Mouse (Mus musculus) brain, adult 2 months (tissue): Measurements from ENCODE around the gene Bola3.
"Not testable (repeated sequence)": the region's sequence is repeated elsewhere in the genome, so short reads cannot be mapped to it uniquely, and the experiment has no call there.

Source experiments
- DNase-seq: peaks from one replicate; pipeline ENCODE4 v3.0.0; 2011; ENCODE audit warnings: low read depth, low spot score

Gene Bola3

DNA sequence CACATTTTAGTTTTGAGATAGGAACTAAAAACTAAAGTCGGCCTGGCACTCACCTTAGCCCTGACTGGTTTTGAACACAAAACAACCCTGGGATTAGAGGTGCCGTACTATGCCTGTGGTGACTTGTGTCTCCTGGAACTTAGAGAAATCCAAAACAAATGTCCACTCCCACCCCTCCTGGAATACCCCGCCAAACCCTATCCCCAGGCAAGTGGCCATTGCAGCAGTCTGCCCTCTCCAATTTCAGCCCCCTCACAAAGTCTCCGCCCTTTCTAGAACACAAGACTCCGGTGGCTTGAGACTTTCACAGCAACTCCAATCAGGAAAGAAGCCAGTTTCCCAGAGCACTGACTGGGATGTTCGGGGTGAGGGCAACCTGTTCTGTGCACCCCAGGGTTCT is at the start of gene Bola3:
Gene Bola3 (plus strand): TSS at position 275 of the 400 bp plus-strand sequence.
- no peak for DNase-seq

DNA sequence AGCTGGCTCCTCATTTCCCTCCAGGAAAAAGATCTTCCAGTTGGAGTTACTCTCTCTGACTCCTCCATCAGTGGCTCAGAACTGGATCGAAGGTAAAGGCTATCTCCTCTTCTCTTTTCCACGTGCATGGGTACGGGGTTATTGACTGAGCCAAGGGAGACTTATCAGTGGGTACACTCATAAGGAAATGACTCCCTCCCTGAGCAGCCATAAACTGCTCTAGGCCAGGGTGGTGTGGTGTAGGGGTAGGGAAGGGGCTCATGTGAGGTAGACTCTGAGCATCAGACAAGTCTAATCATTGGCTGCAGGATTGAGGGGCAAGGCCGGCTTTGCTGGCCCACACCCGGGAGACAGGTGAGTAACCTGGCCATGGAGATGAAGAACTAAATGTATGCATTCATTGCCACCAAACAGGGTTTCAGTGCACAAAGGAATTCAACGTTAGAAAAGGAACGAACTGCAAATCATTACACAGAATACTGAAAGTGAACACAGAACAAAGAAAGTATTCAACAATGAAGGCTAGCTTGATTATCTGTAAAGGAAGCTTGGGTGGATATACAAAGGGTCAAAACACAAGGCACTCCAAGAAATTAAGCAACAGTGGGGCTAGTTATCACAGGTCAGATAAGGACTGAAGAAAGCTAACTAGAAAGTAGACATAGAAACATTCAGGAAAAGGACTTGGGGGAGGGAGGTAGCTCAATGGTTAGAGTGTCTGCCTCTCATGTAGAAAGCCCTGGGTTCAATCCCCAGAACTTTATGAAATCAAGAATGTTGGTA is 48.3 kb upstream of the Bola3 start:
- DNase-seq: no peak

DNA sequence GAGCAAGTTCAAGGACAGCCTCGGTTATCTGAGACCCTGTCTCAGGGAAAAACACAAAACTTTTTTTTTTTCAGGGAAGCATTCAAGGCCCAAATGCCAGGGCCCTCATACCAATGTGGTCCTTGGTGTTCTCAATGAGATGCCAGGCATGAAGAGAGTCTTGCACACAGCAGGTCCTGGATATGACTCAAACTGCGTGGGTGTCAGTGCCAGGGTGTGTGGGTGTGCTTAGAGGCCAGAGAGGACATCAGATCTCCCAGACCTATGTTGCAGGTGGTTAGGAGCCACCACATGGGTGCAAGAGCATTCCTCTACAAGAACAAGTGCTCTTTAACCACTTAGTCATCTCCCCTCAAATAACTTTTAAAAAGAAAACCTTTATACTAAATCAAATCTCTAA is 47.7 kb upstream of the Bola3 start:
- no peak for DNase-seq

DNA sequence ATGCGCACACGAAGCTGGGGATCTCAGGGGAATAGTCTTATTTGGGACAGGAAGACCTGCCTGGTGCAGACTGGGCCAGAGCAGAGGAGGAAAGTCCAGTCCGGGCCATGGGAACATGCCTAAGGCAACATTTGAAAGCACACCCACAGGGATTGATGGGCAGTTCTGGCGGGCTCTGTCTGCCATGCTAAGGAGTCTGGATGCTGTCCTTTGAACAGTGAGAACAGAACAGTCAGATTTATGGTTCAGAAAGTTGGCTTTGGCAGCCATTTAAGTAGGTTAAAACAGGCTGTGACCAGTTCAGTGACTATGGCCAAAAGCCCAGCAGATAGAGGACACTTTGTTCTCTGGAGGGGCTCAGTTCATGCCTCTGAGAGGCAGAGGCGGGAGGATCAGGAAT is 46.7 kb upstream of the Bola3 start:
- peak; percentile 42 for DNase-seq

DNA sequence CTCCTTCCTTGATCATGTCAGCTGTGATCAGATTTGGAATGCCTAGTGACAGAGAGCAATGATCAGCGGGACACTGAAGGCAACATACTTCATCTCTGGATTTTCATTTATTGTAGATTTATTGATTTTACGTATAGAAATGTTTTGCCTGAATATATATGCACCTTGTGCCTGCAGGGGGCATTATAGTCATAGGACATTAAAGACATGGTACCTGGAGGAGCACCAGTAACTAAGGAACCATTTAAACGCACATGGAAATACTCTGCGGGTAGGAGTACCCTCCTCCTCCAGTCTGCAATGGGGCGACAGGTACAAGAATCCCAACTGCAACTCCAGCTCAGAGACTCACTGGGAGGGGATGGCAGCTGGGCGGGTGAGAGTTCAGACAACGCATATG is 39.9 kb upstream of the Bola3 start:
- DNase-seq: no peak

DNA sequence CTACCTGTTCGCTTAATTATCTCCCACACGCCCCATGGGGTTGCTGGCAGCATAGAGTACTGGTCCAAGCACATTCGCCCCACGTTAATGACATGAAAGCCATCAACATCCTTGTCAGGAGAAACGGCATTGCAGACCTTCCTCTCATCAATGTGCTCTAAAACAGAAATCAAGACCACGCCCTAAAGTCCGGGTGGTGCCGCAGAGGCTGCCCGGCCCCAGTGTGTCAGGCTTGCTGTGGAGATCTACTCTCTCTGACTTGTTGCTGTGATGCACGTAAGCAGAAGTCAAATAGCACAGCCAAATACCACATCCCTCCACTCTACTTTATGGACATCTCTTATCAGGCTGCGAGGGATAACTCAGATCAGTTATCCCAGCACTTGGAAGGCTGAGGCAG is 37.7 kb upstream of the Bola3 start:
- no peak for DNase-seq

DNA sequence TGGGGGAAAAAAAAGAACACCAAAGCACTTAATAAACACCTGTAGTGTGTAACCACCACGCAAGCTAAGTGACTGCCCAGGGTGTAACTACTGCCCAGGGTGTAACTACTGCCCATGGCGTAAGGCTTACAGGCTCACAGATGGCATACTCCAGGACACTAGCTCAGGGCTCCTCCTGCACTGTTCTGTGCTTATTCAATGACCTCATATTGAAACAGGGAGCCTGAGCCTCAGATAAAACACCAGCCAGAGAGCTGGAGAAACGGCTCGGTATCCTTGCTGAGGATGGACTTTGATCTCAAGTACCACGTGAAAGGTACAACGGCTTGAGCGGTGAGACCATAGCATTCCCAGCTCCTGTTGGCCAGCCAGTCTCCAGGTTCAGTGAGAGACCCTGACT is 36.9 kb upstream of the Bola3 start:
- DNase-seq: no peak

DNA sequence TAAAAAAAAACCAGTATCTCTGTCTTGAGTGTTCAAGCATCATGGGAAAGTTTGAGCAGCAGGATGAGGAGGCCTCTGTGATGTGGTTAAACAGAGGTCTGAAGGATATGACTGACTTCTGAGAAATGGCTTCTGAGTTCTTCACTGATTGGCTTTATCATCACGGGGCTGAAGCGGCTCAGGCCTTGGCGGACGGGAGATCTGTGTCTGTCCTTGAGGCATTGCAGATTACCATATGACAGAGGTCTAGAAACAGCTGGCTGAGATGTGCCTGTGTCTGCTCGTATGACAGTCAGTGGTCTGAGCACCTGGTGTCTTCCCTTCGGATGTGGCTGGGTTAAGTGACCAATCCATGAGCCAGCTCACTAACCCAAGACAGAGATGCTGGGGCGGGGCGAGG is 36.4 kb upstream of the Bola3 start:
- no peak for DNase-seq

DNA sequence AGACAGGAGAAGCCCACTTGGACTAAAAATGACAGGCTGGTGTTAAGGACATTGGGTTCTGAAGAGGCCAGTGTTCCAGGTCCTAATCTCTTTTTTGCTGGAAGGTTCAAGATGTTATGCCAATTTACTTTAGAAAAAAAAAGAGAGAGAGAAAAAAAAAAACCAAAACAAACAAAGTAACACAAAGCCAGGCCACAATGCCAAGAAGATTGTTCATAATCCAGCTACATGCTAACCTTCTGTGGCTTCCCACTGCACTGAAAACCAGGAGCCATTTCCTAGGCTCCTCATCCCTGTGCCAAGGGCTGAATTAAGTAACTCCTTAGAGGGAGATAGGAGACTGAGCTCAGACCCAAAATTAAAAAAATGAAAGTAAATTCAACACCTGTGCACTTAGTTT is 33.7 kb upstream of the Bola3 start:
- no peak for DNase-seq

DNA sequence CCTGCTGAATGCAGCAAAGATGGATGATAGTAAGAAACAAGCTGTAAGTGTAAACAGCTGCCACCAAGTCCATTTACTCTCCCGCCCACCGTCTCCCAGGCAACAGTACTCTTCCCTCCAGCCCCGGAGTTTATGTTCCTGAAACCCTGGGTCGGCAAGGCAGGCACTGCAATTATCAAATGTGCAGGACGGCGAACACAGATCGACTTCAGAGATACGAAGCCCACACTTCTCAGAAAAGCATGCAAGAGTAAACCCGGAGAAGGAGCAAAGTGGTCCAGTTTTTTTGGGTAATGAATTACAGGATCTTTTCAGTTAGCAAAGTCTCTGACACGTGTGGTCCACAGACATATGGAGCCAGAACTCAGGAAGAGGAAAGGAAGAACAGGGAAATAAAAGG is 32.9 kb upstream of the Bola3 start:
- peak; percentile 60 for DNase-seq

DNA sequence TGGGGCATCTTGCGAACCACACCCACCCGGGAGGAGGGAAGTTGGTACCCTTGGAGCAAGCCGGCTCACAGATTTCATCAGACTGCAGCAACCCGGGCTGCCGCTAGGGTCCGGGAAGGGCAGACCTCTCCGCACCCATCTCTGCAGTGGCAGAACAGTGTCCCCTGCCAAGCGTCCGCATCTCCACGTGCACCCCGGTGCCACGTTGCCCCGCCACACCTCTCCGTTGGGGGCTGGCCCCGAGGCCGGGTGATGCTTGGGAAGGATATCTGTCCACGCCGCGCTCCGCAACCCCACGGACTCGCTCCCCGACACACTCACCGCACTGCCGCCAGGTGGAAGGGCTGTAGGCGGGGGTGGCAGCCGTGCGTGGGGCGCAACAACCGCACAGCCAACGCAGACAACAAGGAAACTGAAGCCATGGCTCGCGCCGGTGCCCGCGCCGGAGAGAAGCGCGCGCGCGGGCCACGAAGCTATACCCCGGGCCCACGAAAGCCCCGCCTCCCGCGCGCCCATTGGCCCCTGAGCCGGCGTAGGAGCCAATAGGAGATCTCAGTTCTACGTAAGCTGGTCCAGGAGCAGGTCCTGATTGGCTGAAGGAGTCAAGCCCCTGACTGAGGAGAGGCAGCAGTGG is 31.7 kb upstream of the Bola3 start:
- DNase-seq: peak; percentile 97

DNA sequence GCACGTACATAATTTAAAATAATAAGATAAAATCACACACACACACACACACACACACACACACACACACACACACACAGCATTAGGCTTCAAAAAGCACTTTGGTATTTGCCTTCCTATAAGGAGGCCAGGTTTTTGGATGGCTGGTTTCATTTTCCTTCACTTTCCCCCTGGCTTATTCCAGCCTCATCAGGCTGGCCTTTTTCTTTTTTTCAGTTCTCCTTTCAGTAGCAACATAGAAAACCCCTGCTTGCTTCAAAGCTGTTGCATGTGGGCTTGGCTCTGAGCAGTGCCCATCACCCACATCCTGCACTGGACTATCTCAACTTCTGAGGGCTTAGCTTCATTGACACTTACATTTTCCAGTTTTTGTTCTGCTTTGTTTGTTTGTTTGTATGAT is 27.0 kb upstream of the Bola3 start:
- DNase-seq: no peak

DNA sequence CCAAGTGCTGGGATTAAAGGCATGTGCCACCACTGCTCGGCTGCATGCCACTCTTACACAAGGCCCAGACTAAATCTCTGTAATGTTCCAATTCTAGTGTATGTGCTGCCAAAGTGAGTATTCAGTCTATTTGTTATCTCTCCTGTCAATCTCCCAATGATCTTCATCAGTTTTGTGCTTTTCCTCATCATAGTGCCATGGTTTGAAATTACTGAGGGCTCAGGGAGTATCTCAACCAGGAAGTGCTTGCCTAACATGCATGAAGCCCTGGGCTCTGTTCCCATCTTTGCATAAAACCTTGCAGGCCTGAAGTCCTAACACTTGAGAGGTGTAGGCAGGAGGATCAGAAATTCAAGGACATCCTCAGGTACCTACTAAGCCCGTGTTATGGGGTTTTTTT is 26.2 kb upstream of the Bola3 start:
- DNase-seq: no peak

DNA sequence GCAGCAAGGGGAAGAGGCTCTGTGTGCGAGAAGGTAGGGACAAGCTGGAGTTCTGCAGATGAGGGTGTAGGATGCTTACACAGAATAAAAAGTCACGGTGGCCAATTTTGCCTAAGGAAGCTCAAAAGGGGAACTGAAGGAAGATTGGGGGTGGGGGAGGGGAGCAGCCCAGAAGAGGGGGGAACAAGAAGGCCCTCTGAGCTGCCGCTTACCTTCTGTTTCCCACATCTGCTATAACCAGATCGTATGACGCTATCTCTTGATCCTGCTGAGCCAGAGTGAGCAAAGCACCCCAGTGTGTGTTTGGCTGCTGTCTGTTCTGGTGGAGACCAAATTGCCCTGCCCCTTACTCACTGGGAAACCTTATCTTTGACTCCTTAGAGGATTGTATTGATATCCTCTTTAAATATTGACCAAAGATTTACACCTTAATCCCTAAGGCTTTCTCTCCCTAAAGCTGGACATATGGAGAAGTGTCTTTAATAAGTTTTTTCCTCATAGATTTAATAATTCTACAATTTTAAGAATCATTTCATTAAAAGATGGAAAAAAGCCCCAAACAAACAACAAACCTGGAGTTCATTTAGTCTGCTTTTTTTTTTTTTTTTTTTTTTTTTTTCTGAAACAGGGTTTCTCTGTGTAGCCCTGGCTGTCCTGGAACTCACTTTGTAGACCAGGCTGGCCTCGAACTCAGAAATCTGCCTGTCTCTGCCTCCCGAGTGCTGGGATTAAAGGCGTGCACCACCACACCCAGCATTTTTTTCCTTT is 25.1 kb upstream of the Bola3 start:
- no peak for DNase-seq

DNA sequence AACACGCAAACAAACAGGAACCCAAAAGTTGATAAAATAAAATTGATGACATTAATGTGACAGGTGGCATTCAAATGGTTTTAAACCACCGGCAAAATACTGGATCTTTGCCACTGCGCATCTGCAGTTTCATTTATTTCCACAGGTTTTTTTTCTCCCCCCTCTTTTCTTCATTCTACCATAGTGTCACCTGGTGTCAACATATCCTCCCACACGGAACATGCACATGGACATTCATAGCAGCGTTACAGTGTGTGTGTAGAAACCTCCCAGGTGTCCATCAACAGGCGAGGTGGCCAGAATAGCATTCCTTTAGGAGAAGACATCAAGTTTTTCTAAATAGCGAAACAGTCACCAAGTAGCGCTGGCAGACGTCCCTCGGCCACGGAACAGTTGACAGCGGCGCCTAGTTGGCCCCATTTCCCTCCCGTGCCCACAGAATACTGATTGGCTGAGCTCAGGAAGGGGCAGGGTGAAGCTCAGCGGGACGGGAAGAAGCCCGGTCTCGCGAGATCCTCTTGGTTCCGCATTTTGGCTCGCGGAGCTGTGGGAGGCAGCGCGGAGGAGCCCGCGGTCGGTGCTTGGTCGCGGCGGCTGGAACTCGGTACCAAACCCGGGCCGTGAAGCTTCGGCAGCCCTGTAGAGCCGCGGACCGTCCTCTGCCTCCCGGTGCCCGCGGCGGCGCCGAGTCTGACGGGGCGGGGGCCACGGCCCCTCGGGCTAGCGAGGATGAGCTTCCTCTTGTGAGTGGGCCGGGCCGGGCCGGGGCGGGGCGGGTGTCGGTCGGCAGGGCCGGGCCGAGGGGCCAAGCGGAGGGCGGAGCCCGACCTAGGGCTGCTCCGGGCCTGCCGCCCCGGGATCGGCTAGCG is 23.2 kb upstream of the Bola3 start, which contains the start of the genes Mthfd2 and Mob1a:
Gene Mthfd2 (minus strand): TSS at position 384 of the 869 bp plus-strand sequence.
Gene Mob1a (plus strand): TSS at position 492 of the 869 bp plus-strand sequence.
- peak; percentile 99 for DNase-seq

DNA sequence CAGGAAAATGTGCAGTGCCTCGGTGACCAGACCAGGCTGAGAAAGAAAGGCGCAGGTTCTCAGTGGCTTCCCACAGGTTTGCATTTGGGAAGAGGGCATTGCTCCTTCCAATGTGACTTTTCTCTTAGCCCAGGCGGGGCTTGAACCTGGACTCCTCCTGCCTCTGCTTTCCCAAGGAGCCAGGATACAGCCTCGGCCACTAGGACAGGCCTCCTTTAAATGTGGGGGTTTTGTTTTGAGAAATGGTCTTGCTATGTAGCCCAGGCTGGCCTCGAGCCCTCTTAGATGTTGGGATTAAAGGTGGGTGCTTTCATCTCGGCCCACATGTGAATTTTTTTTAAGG is 22.6 kb upstream of the Bola3 start:
- DNase-seq: no peak

DNA sequence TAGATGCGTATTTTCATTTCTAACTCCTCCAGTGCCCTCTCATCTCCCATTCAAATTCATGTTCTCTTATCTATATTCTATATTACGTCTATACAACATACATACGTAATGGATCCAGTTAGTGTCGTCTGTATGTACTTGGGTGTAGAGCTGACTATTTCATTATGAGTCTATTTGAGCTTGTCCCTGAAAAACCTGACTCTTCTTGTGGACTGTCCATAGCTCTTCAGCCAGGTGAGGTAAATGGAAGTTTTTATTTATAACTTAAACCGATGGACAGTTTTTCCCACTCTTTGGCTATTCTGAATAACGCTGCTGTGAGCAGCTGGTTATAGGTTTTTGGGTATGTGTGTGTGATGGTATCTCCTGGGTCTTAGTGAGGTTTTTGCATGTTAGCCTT is 22.2 kb upstream of the Bola3 start:
- no peak for DNase-seq

DNA sequence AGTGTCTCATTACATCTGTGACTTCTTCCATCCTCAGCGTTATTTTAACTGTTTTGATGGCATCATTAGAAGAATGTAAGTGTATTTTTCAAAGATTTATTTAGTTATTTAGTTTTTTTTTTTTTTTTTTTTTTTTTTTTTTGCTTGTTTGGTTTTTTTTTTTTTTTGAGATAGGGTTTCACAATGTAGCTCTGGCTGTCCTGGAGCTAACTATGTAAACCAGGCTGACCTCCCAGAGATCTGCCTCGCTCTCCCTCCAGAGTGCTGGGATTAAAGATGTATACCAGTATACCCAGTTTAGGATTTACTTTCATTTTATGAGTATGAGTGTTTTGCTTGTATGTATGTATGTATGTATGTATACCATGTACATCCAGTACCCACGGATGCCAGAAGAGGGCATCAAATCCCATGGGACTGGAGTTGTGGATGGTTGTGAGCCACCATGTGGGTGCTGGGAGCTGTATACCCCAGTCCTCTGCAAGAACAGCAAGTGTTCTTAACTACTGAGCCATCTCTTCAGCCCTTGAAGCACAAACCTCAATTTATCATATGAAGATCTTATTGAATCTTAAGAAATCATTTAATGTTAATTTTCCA is 21.3 kb upstream of the Bola3 start:
- DNase-seq: no peak

DNA sequence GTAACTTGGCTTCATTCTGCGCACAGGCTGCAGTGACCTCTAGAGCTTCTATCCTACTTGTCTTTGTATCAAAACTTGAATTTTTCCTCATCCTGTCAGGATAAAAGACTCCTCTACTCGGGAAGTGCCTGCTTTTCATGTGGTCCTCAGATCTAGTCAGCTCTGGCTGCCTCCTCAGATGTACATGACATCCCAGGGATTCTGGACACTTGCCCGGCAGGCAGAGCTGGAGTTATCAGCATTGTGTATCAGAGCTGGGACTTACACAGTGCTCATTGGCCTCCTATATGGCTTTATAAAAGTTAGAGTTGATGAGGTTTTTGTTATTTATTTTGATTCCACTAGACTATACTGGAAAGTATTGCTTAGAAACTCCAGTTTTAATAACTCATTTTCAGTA is 7.6 kb upstream of the Bola3 start:
- peak; percentile 66 for DNase-seq

DNA sequence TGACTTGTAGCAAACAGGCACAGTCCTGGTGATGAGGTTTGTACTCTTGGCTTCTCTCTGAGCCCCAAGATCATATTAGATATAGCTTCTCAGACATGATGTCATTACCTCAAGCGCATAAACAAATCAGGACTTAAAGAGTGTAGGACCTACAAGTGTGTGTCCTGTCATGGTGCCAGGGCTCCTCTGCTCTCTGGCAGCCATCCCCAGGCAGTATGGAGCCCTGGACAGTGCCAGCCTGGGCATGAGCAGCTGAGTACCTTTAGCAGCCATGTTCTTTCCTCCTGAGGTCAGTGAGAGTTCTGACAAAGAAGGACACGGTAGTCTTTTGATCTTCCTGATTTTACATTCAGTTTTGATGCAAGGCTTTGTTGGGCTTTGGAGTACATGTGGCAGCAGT is 6.0 kb upstream of the Bola3 start:
- DNase-seq: peak; percentile 33

DNA sequence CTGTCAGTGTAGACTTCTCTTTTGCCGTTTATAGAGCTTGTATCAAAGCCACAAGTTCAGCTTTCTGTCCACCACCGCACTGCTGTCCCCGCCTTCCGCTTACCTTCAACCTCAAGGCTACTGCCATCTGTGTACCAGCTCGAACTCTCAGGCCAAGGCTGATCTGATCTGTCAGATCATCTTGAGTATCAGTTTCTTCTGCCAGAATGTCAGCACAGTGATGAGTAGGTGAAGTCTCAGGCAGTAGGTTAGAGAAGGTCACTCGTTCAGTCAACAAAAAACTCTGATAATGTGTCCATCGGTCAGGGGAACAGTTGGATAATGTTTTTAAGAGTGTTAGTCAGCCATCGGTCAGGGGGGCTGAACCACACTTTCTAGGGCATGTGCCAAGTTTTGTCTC is 3.7 kb upstream of the Bola3 start:
- not testable (repeated sequence) for DNase-seq
